Mouse (Mus musculus): ENCODE results near the gene Acsm2.
"Not testable (repeated sequence)": the region's sequence is repeated elsewhere in the genome, so short reads cannot be mapped to it uniquely, and the experiment has no call there.

Acsm2 gene

GRCm38 (mm10) chr7:119559789-119560451 is 5.8 kb downstream of the Acsm2 start:
- in situ Hi-C loops (cut with MboI; ENCODE audit: unreplicated experiment in 2 of 2), result no loop called here

- in situ Hi-C loops (cut with MboI; ENCODE audit: unreplicated experiment in 2 of 2), result no loop called here
Observed at GRCm38 (mm10) chr7:119560452-119560835, 6.3 kb downstream of the Acsm2 start.

GRCm38 (mm10) chr7:119561441-119561840 is 7.3 kb downstream of the Acsm2 start:
- in situ Hi-C loops (cut with MboI; ENCODE audit: unreplicated experiment in 2 of 2), result no loop called here

- in situ Hi-C loops (cut with MboI; ENCODE audit: unreplicated experiment in 2 of 2), result not testable (repeated sequence)
Observed at GRCm38 (mm10) chr7:119562476-119562875, 8.3 kb downstream of the Acsm2 start.

- in situ Hi-C loops (cut with MboI; ENCODE audit: unreplicated experiment in 2 of 2), result no loop called here
Observed at GRCm38 (mm10) chr7:119594530-119595107, 40.5 kb downstream of the Acsm2 start.

DNA sequence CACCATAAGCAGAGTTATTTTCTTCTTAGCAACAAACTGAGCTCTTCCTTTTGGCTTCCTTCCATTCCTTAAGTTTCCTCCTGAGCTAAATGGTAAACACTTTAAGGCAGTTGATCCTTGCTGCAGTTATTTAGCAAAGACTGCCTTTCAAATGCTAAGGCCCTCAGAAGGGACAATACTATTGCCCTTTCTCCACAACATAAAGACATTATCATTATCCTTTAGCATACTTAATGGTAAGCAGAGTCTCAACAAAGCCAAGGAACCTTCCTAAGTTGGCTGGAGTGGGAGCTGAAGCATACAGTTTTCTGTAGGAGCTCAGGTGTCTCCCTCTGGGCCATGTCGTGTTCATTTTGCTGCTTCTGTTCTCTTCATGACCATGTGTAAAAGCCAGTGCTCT is 41.2 kb downstream of the Acsm2 start:
- in situ Hi-C loops (cut with MboI; ENCODE audit: unreplicated experiment in 2 of 2), result no loop called here

DNA sequence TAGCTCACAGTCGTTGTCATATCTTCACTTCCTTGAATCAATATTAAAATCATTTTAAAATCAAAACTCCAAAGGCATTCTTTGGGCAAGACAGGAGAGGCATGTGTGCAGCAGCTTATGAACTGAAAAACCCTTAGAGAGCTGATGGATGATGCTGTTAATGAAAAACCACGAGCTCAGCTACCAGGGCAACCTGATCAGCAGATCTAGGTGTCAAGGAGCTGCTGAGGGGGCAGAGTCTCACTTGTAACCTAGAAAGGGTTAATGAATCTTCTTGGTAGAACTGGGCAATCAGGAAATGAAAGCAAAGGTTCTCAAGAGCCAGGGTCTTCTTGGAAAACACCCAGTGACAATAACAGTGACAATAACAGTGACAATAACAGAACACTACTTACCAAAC is 42.4 kb downstream of the Acsm2 start:
- in situ Hi-C loops (cut with MboI; ENCODE audit: unreplicated experiment in 2 of 2), result no loop called here

GRCm38 (mm10) chr7:119601195-119601953 is 47.2 kb downstream of the Acsm2 start:
- in situ Hi-C loops (cut with MboI; ENCODE audit: unreplicated experiment in 2 of 2), result no loop called here

DNA sequence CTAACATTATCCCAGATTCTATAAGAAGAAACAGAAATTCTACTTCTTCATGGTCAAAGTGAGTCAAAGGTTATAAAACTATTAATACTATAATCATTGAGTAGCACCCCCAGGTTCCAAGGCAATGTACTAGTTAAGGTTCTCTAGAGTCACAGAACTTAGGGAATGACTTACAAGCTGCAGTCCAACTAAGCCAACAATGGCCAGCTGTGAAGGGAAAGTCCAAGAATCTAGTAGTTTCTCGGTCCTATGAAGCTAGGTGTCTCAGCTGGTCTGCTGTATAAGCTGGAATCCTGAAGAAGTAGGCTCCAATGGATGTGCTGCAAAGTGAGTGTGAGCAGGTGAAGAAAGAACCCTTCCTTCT is 47.8 kb downstream of the Acsm2 start:
- in situ Hi-C loops (cut with MboI; ENCODE audit: unreplicated experiment in 2 of 2), result no loop called here

DNA sequence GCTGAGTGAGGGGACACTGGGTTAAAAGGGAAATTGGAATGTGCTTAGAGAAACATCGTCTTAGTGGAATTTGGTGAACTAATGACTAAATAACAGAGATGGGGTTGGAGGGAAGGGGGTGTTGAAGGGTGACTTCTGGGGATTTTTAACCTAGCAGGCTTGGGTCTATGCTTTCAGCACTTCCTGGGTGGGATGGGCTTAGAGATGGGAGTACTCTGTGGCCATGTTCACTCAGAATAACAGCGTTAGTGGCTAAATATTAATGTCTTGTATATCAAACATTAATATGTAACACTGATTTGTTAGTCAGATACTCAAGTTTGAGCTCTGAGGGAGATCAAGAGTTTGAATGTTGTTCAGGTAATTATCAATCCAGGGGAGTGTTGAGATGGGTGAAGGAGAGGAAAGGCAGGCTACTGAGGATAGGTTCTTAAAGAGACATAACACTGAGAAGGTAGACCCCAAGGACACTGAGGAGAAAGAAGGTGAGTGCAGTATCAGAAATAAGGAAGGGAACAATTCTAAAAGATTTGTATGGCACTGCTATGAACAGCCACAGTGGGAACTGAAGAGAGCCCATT is 50.9 kb downstream of the Acsm2 start:
- in situ Hi-C loops (cut with MboI; ENCODE audit: unreplicated experiment in 2 of 2), result no loop called here

GRCm38 (mm10) chr7:119605926-119606663 is 52.0 kb downstream of the Acsm2 start:
- in situ Hi-C loops (cut with MboI; ENCODE audit: unreplicated experiment in 2 of 2), result no loop called here

GRCm38 (mm10) chr7:119606664-119607076 is 52.5 kb downstream of the Acsm2 start, which contains the start of gene Acsm1:
Gene Acsm1 (plus strand): TSS chr7:119607026.
- in situ Hi-C loops (cut with MboI; ENCODE audit: unreplicated experiment in 2 of 2), result no loop called here

GRCm38 (mm10) chr7:119607796-119608515 is 53.8 kb downstream of the Acsm2 start:
- in situ Hi-C loops (cut with MboI; ENCODE audit: unreplicated experiment in 2 of 2), result no loop called here

DNA sequence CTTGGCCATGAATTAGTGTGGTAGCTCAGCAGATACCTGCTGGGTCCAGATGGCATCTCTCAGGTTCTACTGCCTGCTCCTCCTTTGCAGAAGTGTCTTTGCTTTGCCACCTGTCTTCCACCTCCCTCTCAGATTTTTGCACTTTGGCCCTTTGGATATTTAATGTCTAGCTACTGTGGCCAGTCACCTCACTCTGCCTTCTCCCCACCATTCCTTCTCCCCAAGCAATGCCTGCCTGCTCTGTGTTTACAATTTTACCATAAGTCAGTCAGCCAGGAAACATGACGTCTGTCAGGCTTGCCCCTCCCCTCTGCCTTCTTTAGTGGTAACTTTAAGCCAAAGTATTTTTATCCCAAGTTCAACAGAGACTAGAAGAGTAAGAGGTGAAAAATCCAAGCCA is 62.4 kb downstream of the Acsm2 start:
- in situ Hi-C loops (cut with MboI; ENCODE audit: unreplicated experiment in 2 of 2), result no loop called here

- in situ Hi-C loops (cut with MboI; ENCODE audit: unreplicated experiment in 2 of 2), result no loop called here
Observed at GRCm38 (mm10) chr7:119617593-119617992, 63.5 kb downstream of the Acsm2 start.

GRCm38 (mm10) chr7:119618209-119618935 is 64.2 kb downstream of the Acsm2 start:
- in situ Hi-C loops (cut with MboI; ENCODE audit: unreplicated experiment in 2 of 2), result no loop called here

DNA sequence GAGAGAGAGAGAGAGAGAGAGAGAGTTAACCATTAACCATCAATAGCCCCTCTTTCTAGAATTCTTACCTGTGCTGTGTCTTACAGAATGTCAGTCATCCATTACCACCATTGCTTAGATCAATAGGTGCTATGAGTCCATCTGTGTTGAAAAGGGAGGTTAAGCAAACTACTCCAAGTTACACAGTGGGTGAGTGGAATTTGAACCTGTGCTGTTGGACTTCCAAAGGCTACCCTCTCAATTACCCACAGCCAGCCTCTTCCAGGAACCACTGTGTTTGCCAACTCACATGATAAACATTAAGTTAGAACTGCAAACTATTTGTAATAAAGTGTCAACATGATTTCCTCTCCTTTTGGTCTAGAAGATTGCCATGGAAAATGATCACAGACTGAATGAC is 66.0 kb downstream of the Acsm2 start:
- in situ Hi-C loops (cut with MboI; ENCODE audit: unreplicated experiment in 2 of 2), result no loop called here

DNA sequence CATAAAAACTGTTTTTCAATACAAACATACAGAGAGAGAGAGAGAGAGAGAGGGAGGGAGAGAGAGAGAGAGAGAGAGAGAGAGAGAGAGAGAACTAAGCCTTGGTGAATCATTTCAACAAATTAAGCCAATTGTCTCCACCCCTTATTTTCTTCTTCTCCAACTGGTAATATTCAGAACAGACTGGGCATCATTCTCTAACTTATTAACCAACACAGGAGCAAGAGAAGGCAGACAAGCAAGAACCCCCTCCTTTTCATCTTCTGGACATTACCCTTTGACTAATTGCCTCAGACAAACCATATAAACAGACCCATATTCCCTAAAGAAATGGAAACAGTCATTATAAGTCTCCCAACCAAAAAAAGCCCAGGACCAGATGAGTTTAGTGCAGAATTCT is 84.6 kb downstream of the Acsm2 start:
- in situ Hi-C loops (cut with MboI; ENCODE audit: unreplicated experiment in 2 of 2), result no loop called here

DNA sequence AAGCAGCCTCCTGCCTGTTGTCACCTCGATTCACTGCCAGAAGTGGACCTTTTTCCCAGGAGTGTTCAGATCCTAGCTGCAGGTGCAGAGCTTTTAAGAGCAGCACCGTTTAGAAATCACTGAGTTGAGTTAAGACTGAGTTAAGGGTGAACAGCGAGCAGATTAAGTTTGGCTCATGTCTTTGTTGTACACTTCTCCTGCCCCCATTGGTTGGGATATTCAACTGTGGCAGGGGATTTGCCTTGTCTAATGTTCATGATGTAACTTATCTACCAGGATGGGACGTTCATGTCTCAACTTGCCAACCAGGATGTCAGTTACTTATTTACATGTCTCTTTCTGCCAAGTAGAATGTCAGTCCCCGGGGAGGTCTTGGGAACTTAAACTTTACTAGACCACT is 88.2 kb downstream of the Acsm2 start:
- in situ Hi-C loops (cut with MboI; ENCODE audit: unreplicated experiment in 2 of 2), result no loop called here

All from v-Abl transformed pro-B cells (cell line).